ENCODE assay signal across 17 mouse cellular contexts in genomic region chr2:77166366-77166765, GRCm38 (mm10).
"Had no signal": no experiment of that assay in that cellular context is flagged by ENCODE, and none has a peak within 500 bp of the region (broad histone marks: within the 10 kb centered on the region; RNA-seq: fewer than 3 reads in every experiment).

No protein-coding gene starts in this region.

- H3K9ac ChIP-seq: limb, embryonic 12.5 days; liver, embryonic 13.5 days; liver, postnatal 0 days; lung, embryonic 15.5 days; midbrain, embryonic 12.5 days; neural tube, embryonic 15.5 days had no signal

- H3K36me3 ChIP-seq: limb, embryonic 12.5 days; liver, embryonic 13.5 days; lung, embryonic 15.5 days; midbrain, embryonic 12.5 days; neural tube, embryonic 15.5 days had no signal

- H3K4me2 ChIP-seq: limb, embryonic 12.5 days; liver, embryonic 13.5 days; lung, embryonic 15.5 days; midbrain, embryonic 12.5 days; neural tube, embryonic 15.5 days had no signal

- H3K4me3 ChIP-seq: limb, embryonic 12.5 days; liver, embryonic 13.5 days; lung, embryonic 15.5 days; megakaryocyte, embryonic 14.5 days; midbrain, embryonic 12.5 days; neural tube, embryonic 15.5 days had no signal

- H3K27me3 ChIP-seq: limb, embryonic 12.5 days; lung, embryonic 15.5 days; neural tube, embryonic 15.5 days had no signal

- ATAC-seq: liver, postnatal 0 days had no signal

- H3K27ac ChIP-seq: limb, embryonic 12.5 days; liver, embryonic 13.5 days; lung, embryonic 15.5 days; macrophage; midbrain, embryonic 12.5 days; neural tube, embryonic 15.5 days; stomach, postnatal 0 days had no signal

- H3K9me3 ChIP-seq: limb, embryonic 12.5 days; liver, embryonic 13.5 days; lung, embryonic 15.5 days; midbrain, embryonic 12.5 days; neural tube, embryonic 15.5 days had no signal

- DNase-seq: kidney, postnatal 14 days; layer of hippocampus, adult 9-11 months; layer of hippocampus, postnatal 36 days; liver; liver, embryonic 13.5 days; liver, postnatal 0 days; lung, postnatal 14 days; right cerebral cortex, adult 18-20 months; right cerebral cortex, postnatal 25 days; thymus, postnatal 4 days had no signal
